Mouse (Mus musculus): ENCODE measurements at regions not wholly inside any gene's neighbourhood (a gene's known extent, or its start where the extent isn't known, plus 50 kb on each side); places are given as distances from the start of the nearest gene placed in this dataset.

DNA sequence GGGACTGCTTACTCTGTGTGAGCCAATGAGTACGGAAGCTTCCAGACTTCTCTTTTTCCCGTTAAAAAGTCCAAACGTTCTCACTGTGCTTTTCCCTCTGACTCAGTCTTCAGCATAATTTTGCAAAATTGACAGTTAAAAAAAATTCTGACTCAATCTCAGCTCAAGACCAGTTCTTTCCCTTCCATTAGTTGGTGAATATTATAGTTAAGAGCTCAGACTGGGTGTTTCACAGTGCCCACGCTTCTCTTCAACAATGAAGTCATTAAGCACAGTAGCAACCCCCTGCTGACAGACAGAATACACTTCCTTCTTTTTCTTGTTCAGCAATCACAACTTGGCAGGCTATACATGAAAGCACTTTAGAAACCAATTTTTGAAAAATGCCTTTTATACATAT is 175.4 kb downstream of the Gm9733 start:
- Histone ChIP-seq H3K27ac (ENCODE audit: low read depth, low read length) (no peak overlapping the region), H3K4me2 (no peak overlapping the region), H3K27me3 (ENCODE audit: control insufficient read depth, insufficient read depth, low read length) (no peaks in the 10 kb centered on the region), H3K4me3 (ENCODE audit: low read depth, low read length) (no peak overlapping the region), H3K4me1 (ENCODE audit: control insufficient read depth, insufficient read depth, low read length) (no peaks in the 10 kb centered on the region), H3K36me3 (ENCODE audit: control insufficient read depth, insufficient read depth, low read length) (no peaks in the 10 kb centered on the region), H3K9ac (ENCODE audit: low read length) (no peak overlapping the region), H3K9me3 (ENCODE audit: control insufficient read depth, low read length) (no peaks in the 10 kb centered on the region)
- WGBS, result 74% methylated on average over 4 of the region's 4 CpGs
- DNase-seq (ENCODE audit: low spot score, missing footprints) (no peak), ATAC-seq (ENCODE audit: low FRiP score) (no peak)

DNA sequence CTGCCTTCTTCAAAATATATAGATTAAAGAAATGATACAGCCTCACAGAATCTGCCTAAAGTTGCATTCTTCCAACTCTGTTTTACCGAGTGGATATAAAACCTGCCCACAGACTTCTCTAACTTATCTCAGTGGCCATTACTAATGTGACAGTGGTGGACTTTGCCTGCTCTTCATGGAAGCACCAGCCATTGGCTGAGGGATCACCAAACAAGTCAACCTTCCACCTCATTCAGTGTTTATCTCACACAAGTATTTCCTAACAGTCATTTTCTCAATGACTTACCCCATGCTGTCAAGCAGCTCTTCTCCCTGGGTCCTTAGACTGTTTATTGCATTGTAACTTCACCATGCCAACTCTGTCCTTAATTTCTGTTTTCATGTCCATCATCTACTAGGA is 174.3 kb downstream of the Gm9733 start:
- no peak for DNase-seq (ENCODE audit: low spot score, missing footprints)
- Histone ChIP-seq H3K27ac (ENCODE audit: low read depth, low read length) (no peak overlapping the region), H3K27me3 (ENCODE audit: control insufficient read depth, insufficient read depth, low read length) (no peaks in the 10 kb centered on the region), H3K9me3 (ENCODE audit: control insufficient read depth, low read length) (no peaks in the 10 kb centered on the region), H3K4me3 (ENCODE audit: low read depth, low read length) (no peak overlapping the region), H3K4me1 (ENCODE audit: control insufficient read depth, insufficient read depth, low read length) (no peaks in the 10 kb centered on the region), H3K36me3 (ENCODE audit: control insufficient read depth, insufficient read depth, low read length) (no peaks in the 10 kb centered on the region), H3K9ac (ENCODE audit: low read length) (no peak overlapping the region), H3K4me2 (no peak overlapping the region)
- ATAC-seq (ENCODE audit: low FRiP score), result no peak
- WGBS, result 95% methylated on average over 1 of the region's 1 CpGs

DNA sequence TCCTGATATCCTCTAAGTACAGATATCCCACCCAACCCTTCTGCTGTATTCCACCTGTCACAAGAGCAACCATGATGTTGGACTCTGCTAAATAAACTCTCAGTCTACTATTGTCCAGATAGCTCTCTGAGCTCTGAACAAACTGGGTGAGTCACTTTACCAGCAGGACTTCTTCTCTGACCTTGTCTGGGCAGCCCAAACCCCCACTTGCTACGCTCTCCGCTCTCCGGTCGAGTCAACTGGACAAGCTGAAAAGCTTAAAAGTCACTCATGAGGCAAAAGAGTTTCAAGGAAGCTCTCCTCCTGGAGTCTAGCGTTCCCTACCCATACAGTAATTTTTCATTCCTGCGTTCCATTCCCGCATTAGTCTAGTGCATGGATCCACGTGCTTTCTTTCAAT is 173.2 kb downstream of the Gm9733 start:
- ATAC-seq (ENCODE audit: low FRiP score) (no peak), DNase-seq (ENCODE audit: low spot score, missing footprints) (no peak)
- H3K9me3 ChIP-seq (ENCODE audit: control insufficient read depth, low read length), result no peaks in the 10 kb centered on the region
- 90% methylated on average over 8 of the region's 8 CpGs for WGBS
- no peak overlapping the region for H3K27ac ChIP-seq (ENCODE audit: low read depth, low read length)
- H3K9ac ChIP-seq (ENCODE audit: low read length), result no peak overlapping the region
- no peak overlapping the region for H3K4me3 ChIP-seq (ENCODE audit: low read depth, low read length)
- no peaks in the 10 kb centered on the region for H3K36me3 ChIP-seq (ENCODE audit: control insufficient read depth, insufficient read depth, low read length)
- H3K27me3 ChIP-seq (ENCODE audit: control insufficient read depth, insufficient read depth, low read length), result no peaks in the 10 kb centered on the region
- no peaks in the 10 kb centered on the region for H3K4me1 ChIP-seq (ENCODE audit: control insufficient read depth, insufficient read depth, low read length)
- H3K4me2 ChIP-seq, result no peak overlapping the region

DNA sequence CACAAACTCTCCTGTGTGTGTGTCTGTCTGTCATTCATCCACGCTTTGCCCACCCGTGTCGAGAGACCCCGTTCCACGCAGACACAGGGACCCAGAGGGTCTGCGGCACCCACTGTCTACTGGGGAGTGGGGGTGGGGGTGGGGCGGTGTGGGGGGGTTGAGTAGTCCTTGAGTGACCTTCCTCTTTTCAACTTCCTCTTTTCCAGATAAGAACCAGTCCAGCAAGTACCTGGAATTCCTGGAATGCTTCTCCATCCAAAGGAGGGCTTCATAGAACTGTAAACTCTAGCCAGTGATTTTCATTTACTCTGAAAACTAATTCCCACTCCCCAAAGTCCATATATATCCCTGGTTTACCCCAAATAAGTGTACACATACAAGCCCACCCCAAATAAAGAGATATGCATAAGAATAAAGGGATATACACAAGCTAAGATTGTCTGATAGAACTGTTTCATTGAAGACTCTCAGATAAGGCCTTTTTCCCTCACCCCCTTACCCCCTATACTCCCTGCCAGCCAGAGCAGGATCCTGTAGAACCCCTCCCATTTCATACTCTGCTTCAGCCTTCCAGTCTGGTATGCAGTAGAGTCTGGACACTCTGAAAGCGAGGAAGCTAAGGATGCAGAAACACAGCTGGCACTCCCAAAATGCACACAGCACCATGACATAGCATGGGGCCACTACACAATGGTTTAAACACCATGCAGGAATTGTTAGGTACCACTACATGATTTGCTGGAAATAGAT is 172.0 kb downstream of the Gm9733 start:
- H3K27ac ChIP-seq (ENCODE audit: low read depth, low read length), result no peak overlapping the region
- H3K27me3 ChIP-seq (ENCODE audit: control insufficient read depth, insufficient read depth, low read length), result no peaks in the 10 kb centered on the region
- no peak overlapping the region for H3K4me2 ChIP-seq
- no peaks in the 10 kb centered on the region for H3K9me3 ChIP-seq (ENCODE audit: control insufficient read depth, low read length)
- H3K4me1 ChIP-seq (ENCODE audit: control insufficient read depth, insufficient read depth, low read length), result no peaks in the 10 kb centered on the region
- H3K9ac ChIP-seq (ENCODE audit: low read length), result no peak overlapping the region
- 91% methylated on average over 7 of the region's 8 CpGs for WGBS
- H3K4me3 ChIP-seq (ENCODE audit: low read depth, low read length), result no peak overlapping the region
- H3K36me3 ChIP-seq (ENCODE audit: control insufficient read depth, insufficient read depth, low read length), result no peaks in the 10 kb centered on the region
- DNase-seq (ENCODE audit: low spot score, missing footprints), result no peak
- ATAC-seq (ENCODE audit: low FRiP score), result no peak

- WGBS, result 81% methylated on average over 2 of the region's 2 CpGs
- no peaks in the 10 kb centered on the region for H3K27me3 ChIP-seq (ENCODE audit: control insufficient read depth, insufficient read depth, low read length)
- no peaks in the 10 kb centered on the region for H3K4me1 ChIP-seq (ENCODE audit: control insufficient read depth, insufficient read depth, low read length)
- no peak overlapping the region for H3K4me2 ChIP-seq
- no peaks in the 10 kb centered on the region for H3K36me3 ChIP-seq (ENCODE audit: control insufficient read depth, insufficient read depth, low read length)
- no peak overlapping the region for H3K4me3 ChIP-seq (ENCODE audit: low read depth, low read length)
- H3K27ac ChIP-seq (ENCODE audit: low read depth, low read length), result no peak overlapping the region
- ATAC-seq (ENCODE audit: low FRiP score) (no peak), DNase-seq (ENCODE audit: low spot score, missing footprints) (no peak)
- no peaks in the 10 kb centered on the region for H3K9me3 ChIP-seq (ENCODE audit: control insufficient read depth, low read length)
- no peak overlapping the region for H3K9ac ChIP-seq (ENCODE audit: low read length)
These were observed 156.3 kb downstream of the Gm9733 start for GRCm38 (mm10) chr3:15175811-15176210.

DNA sequence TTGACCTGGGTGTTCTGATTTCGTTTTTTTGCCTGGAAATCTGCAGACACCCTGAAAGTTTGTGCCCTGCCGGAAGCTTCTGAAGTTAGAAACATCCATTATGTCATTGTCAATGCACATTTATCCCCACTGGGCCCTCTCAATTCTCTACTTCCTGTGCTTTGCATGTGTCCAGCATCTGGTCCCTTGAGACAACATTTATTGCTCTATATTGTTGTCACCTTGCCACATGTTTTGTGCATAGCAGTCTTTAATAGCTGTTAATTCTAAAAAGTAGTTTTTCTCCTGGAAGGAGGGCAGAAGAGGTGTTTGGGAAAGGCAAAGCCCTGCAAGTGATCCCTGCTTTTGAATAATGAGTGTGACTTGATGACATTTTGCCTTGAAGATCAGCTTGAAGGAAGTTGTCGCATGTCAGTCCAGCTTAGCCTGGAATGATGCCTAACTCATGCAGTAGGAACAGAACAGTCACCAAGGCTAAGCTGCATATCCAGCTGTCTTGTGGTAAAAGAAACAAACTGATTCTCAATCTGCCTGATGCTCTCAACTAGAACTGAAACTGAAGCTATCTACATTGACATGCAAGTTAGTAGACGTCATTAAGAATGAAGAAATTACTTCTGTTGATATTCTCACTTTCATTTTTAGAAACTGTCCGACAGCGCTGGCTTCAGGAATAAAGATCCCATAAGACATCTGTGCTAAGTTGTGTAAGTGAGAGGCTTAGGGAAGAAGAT is 152.9 kb downstream of the Gm9733 start:
- H3K4me3 ChIP-seq (ENCODE audit: low read depth, low read length), result no peak overlapping the region
- H3K9ac ChIP-seq (ENCODE audit: low read length), result no peak overlapping the region
- DNase-seq (ENCODE audit: low spot score, missing footprints) (no peak), ATAC-seq (ENCODE audit: low FRiP score) (no peak)
- 87% methylated on average over 6 of the region's 6 CpGs for WGBS
- H3K4me2 ChIP-seq, result no peak overlapping the region
- no peak overlapping the region for H3K27ac ChIP-seq (ENCODE audit: low read depth, low read length)
- H3K36me3 ChIP-seq (ENCODE audit: control insufficient read depth, insufficient read depth, low read length), result no peaks in the 10 kb centered on the region
- H3K27me3 ChIP-seq (ENCODE audit: control insufficient read depth, insufficient read depth, low read length), result no peaks in the 10 kb centered on the region
- H3K4me1 ChIP-seq (ENCODE audit: control insufficient read depth, insufficient read depth, low read length), result no peaks in the 10 kb centered on the region
- H3K9me3 ChIP-seq (ENCODE audit: control insufficient read depth, low read length), result no peaks in the 10 kb centered on the region

GRCm38 (mm10) chr3:15181111-15181510 is 151.0 kb downstream of the Gm9733 start:
- DNase-seq (ENCODE audit: low spot score, missing footprints) (no peak), ATAC-seq (ENCODE audit: low FRiP score) (no peak)
- Histone ChIP-seq H3K27me3 (ENCODE audit: control insufficient read depth, insufficient read depth, low read length) (no peaks in the 10 kb centered on the region), H3K4me2 (no peak overlapping the region), H3K4me3 (ENCODE audit: low read depth, low read length) (no peak overlapping the region), H3K9ac (ENCODE audit: low read length) (no peak overlapping the region), H3K27ac (ENCODE audit: low read depth, low read length) (no peak overlapping the region), H3K36me3 (ENCODE audit: control insufficient read depth, insufficient read depth, low read length) (no peaks in the 10 kb centered on the region), H3K4me1 (ENCODE audit: control insufficient read depth, insufficient read depth, low read length) (no peaks in the 10 kb centered on the region), H3K9me3 (ENCODE audit: control insufficient read depth, low read length) (no peaks in the 10 kb centered on the region)
- WGBS, result 89% methylated on average over 5 of the region's 5 CpGs

DNA sequence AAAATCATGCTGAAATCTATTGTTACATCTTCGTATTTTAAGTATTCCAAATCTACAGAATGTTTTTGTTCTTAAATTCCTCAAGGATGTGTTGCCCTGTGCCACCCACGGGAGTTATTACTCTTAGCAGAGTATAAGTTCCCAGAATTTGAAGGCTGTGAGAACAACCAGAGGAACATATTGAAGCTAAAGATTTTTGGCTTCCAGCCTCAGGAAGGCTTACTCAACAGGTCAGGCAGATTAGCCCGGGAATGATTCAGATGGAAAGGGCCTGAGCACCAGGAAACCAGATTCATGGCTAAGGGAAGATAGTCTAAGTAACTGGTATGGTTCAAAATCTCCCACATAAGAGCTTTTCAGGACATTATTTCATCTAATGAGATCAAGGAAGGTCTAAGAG is 145.4 kb downstream of the Gm9733 start:
- DNase-seq (ENCODE audit: low spot score, missing footprints) (no peak), ATAC-seq (ENCODE audit: low FRiP score) (no peak)
- H3K4me1 ChIP-seq (ENCODE audit: control insufficient read depth, insufficient read depth, low read length), result no peaks in the 10 kb centered on the region
- no peaks in the 10 kb centered on the region for H3K36me3 ChIP-seq (ENCODE audit: control insufficient read depth, insufficient read depth, low read length)
- no peak overlapping the region for H3K4me2 ChIP-seq
- 90% methylated on average over 3 of the region's 3 CpGs for WGBS
- H3K4me3 ChIP-seq (ENCODE audit: low read depth, low read length), result no peak overlapping the region
- no peak overlapping the region for H3K27ac ChIP-seq (ENCODE audit: low read depth, low read length)
- H3K27me3 ChIP-seq (ENCODE audit: control insufficient read depth, insufficient read depth, low read length), result no peaks in the 10 kb centered on the region
- no peaks in the 10 kb centered on the region for H3K9me3 ChIP-seq (ENCODE audit: control insufficient read depth, low read length)
- H3K9ac ChIP-seq (ENCODE audit: low read length), result no peak overlapping the region

GRCm38 (mm10) chr3:15194362-15194761 is 137.7 kb downstream of the Gm9733 start:
- ATAC-seq (ENCODE audit: low FRiP score), result peak; percentile 92
- peak; percentile 91 for DNase-seq (ENCODE audit: low spot score, missing footprints)
- H3K9me3 ChIP-seq (ENCODE audit: control insufficient read depth, low read length), result no peaks in the 10 kb centered on the region

More at GRCm38 (mm10) chr3:15194362-15194761, 137.7 kb downstream of the Gm9733 start:
- WGBS, result 12% methylated on average over 7 of the region's 7 CpGs
- Histone ChIP-seq H3K27ac (ENCODE audit: low read depth, low read length) (no peak overlapping the region), H3K9ac (ENCODE audit: low read length) (no peak overlapping the region), H3K4me3 (ENCODE audit: low read depth, low read length) (no peak overlapping the region), H3K27me3 (ENCODE audit: control insufficient read depth, insufficient read depth, low read length) (no peaks in the 10 kb centered on the region), H3K36me3 (ENCODE audit: control insufficient read depth, insufficient read depth, low read length) (no peaks in the 10 kb centered on the region), H3K4me2 (no peak overlapping the region), H3K4me1 (ENCODE audit: control insufficient read depth, insufficient read depth, low read length) (peaks cover 5% of the 10 kb centered on the region; the same call in 1 of the 2 replicates)

All from midbrain, embryonic 11.5 days (tissue).